Mouse (Mus musculus): Measurements from ENCODE around the gene 4930519G04Rik.

DNA sequence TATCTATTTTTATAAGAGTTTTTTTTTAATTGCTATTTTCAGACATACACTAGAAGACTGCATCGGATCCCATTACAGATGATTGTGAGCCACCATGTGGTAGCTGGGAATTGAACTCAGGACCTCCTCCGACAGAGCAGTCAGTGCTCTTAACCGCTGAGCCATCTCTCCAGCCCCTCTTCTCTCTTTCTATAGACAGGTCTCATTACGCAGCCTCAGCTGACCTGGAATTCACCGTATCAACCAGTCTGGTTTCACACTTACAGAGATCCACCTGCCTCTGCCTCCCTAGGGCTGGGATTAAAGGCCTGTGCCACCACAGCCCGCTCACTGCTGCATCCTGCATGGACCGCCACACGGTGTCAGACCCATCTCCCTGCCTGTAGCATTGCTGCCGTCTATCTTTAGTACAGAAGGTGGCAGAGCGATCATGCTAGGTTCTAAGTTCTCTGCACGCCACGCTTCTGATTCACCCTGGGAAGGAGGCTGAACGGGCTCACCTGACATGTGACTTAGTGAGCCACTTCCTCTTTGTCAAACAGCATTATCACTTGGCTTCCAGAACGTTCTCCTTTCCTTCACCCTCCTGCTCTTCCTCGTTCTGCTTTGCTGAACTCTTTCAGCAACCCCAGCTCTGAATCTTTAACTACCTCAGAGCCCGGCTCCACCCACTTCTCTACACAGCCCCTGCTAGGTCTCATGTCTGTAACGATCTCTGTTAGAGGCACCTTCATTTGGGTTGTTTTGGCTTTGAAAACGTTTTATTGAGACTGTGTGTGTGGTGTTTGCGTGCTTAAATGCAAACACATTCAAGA, 68.3 kb downstream of the 4930519G04Rik start:
- no peak for TF ChIP-seq TAL1 (IDR thresholded peaks at IDR 0.05; ENCODE audit: low read length)
- no peak for TF ChIP-seq GATA1 (IDR thresholded peaks at IDR 0.05; ENCODE audit: low read length)

All from erythroblast, embryonic 14.5 days (primary cell).